Mouse (Mus musculus): ENCODE measurements around the gene Tuba1a. TPM values are rescaled to one million over a fixed set of nuclear protein-coding genes. Genes with fewer than 3 reads are reported as not detected.
"Not testable (repeated sequence)": the region's sequence is repeated elsewhere in the genome, so short reads cannot be mapped to it uniquely, and the experiment has no call there.

The Tuba1a gene
- total RNA-seq, 2 experiments from 2014 or later, result 2,120 to 2,322 TPM

GRCm38 (mm10) chr15:98957475-98957874 lies 4.0 kb upstream of the Tuba1a start:
- no peak for DNase-seq (ENCODE audit: low spot score in 2 of 2)

DNA sequence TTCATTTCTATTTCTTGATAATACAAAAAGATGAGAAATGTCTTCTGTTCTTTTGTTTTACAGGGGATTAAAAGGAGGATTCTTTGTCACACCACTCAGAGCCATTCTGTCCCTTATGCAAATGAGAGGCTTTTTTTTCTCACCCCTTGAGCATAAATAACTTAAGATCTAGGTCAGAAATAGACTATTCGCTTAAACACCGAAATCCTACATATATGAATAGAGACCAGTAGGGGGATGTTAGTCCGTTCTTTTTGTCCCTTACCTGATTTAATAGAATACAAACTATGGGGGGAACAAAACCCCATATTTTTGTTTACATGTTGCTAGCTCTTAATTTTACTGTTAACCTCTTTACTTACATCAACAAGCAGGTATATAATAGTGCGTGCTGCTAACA lies 2.5 kb upstream of the Tuba1a start:
- no peak for DNase-seq (ENCODE audit: low spot score in 2 of 2)

DNA sequence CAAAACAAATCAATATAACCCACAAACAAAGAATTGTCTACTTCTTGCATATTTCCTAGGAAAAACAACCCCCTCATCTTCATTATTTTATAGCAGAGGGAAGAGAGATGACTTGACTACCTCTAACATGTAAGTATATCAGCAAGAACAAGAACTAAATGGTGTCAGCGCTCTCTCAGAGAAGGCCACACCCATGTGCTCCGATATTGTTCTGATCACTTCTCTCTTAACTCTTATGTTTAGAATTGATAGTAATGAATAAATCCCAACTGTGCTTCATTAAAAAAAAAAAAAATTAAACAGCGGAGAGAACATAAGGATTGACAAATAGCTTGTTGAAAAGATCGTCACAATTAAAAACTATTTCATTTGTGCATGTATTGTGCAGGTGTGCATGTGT lies 1.8 kb upstream of the Tuba1a start:
- no peak for DNase-seq (ENCODE audit: low spot score in 2 of 2)

DNA sequence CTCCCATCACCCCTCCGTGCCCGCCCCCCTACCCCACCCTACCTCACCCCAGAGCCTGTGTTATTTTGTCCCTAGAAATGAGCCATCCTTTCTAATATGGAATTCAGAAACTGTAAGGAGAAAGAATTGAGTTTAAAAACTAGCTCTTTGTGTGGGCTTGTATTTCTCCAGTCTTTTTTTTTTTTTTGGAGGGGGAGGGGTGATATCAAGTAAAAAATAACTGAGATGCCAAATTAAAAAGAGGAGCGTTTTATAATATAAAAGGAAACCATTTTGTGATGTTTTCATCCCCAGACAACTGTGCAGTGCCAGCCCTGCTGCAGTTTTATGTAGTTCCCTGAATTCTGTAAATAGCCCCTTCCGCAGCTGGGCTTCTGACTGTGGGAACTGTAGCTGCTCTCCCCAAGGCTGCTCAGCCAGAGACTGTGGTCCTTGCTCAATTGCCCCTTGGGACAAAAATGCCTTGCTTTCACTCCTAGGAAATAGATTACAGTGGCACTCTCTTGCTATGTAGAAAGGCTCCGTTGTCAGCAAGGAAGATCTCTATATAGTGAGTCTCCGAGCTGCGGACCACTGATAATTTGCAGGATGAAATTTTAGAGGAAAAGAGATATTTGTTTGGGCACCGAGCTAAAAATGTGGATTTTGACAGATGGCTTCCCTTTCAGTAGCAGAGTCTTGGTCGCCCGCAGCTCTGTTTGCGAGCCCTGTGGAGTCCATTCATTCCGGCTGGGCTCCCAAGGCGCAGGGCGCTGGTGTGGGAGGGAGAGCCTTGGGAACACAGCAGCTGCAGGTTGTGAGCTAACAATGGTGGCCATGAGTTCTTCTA lies 1.1 kb upstream of the Tuba1a start:
- peak; percentile 59 to 65 for DNase-seq (ENCODE audit: low spot score in 2 of 2)

GRCm38 (mm10) chr15:98952751-98953400 lies 627 bp downstream of the Tuba1a start:
- peak; percentile 39 to 61 for DNase-seq (ENCODE audit: low spot score in 2 of 2)

- no peak for DNase-seq (ENCODE audit: low spot score in 2 of 2)
These were observed 1.4 kb downstream of the Tuba1a start for GRCm38 (mm10) chr15:98952063-98952455.

DNA sequence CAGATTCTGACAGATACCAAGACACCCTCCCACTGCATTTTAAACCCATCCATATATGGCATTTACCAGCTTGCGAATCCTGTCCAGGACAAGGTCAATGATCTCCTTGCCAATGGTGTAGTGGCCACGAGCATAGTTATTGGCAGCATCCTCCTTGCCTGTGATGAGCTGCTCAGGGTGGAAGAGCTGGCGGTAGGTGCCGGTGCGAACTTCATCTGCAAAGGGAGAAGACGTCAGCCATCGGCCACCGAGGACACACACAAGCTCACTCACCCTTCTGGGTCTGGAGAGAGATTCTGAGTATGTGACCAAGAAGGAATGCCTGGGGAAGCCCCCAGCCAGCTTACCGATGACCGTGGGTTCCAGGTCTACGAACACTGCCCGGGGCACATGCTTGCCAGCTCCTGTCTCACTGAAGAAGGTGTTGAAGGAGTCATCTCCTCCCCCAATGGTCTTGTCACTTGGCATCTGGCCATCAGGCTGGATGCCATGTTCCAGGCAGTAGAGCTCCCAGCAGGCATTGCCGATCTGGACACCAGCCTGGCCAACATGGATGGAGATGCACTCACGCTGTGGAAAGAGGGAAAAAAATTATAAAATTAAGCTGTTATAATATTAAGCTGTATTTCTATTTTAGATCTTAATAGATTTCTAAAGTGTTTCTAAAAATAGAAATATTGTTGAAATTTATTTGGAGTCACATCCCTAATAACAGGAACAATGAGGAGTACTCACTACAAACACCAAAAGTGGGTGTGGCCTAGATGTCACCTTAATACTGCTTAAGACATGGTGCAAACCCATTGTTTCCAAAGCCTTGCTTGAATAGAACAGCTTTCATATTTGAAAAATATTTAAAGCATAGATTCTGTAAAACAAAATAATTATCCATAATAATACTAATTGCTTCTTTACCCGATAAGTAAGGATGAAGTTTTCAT lies 2.1 kb downstream of the Tuba1a start:
- not testable (repeated sequence) for DNase-seq (ENCODE audit: low spot score in 2 of 2)

GRCm38 (mm10) chr15:98949607-98949892 lies 4.0 kb downstream of the Tuba1a start:
- DNase-seq (ENCODE audit: low spot score in 2 of 2), result no peak

DNA sequence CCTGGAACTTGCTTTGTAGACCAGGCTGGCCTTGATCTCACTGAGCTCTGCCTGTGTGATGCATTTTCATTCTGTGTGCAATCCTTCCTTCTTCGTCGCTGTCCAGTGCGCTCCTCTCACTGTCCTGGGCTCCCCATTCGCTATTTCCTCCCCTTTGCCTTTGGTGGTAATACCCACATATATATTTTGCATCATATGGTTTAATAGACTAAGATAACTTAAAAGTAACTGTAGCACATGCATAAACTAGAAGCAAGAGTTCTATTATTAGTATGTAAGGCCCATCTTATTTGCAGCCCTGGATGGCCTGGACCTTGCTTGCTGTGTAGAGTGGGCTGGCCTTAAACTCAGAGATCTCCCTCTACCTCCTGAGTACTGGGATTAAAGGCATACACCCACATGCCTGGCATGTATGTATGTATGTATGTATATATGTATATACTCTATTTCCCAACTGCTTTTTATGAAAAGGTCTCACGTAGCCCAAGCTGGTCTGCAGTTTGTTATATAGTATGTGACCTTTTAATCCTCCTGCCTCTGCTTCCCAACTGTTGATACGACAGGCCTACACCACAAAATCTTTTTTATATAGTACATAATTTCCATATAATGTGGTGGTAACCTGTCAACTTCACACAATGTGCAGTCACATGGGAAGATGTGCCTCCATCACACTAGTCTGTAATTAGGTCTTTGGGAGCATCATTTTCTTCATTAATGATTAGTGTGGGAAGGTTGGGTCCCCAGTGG lies 4.5 kb downstream of the Tuba1a start:
- no peak for DNase-seq (ENCODE audit: low spot score in 2 of 2)

GRCm38 (mm10) chr15:98948382-98948781 lies 5.1 kb downstream of the Tuba1a start:
- DNase-seq (ENCODE audit: low spot score in 2 of 2), result no peak

- no peak for DNase-seq (ENCODE audit: low spot score in 2 of 2)
These were observed 5.6 kb downstream of the Tuba1a start for GRCm38 (mm10) chr15:98947884-98948283.

GRCm38 (mm10) chr15:98943133-98943532 lies 10.4 kb downstream of the Tuba1a start:
- DNase-seq (ENCODE audit: low spot score in 2 of 2), result no peak

- no peak for DNase-seq (ENCODE audit: low spot score in 2 of 2)
These were observed 11.4 kb downstream of the Tuba1a start for GRCm38 (mm10) chr15:98942081-98942480.

DNA sequence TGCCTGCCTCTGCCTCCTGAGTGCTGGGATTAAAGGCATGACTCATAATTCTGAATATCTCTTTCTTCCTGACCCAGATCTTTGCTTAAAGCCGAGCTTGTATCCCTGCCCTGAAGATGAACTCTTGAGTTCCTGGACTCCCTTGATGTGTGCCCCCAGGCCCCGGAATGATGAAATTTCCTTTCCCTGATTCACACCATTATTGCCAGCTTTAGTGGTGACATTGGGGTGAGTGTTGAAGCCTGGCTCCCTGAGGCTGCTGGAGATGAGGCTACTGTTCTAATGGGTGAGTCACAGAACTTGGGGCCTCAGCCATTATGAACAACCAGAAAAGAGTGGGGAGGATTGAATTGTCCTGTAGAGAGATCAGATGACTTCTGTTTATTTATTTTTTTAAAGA lies 12.0 kb downstream of the Tuba1a start:
- DNase-seq (ENCODE audit: low spot score in 2 of 2), result no peak

DNA sequence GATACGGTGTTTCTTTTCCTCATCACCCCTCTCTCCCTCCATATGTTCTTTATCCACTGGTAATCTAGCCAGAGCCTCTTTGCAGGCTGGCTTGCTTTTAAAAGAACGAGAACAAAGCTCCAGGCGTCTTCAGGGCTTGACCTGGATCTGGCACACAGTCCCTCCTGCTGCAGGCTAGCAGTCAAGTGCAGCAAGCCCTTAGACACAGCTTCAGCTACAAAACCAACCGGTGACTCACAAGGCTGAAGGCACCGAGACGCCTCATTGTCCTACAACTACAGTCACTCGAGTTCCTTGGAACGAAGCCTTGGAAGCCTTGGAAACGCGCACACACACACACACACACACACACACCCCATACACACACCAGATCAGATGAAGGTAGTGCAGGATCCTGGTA lies 12.7 kb downstream of the Tuba1a start:
- no peak for DNase-seq (ENCODE audit: low spot score in 2 of 2)

DNA sequence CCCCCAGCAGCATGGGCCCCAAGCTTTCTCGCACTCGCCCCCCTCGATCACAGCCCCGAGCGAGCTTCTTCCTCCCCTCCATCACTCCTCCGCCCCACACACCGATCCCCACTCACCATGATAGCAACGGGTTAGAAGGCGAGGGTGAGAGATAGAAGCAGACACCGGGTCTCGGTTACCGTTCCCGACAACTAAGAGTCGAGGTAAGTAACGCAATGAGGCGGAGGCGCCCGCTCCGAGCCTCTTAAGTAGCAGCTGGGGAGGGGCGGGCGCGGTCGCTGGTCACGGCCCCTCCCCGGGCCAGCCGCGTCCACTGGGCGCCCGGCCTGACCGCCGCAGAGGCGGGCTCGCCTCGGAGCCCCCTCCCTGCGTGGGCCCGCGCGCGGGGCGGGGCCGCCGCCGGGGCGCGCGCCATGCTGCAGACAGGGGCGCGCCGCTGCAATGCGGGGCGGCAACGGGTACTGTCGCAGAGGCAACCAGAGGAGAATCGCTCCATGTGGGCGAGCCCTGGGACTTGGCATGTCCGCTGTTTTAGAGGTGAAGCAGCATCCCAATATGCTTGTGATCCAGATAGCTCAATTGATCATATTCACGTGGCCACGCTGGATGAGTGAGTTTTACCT lies 19.2 kb downstream of the Tuba1a start, which contains the start of gene Tuba1b:
Gene Tuba1b, minus strand, starts transcription at position 349 of the 623 bp plus-strand sequence.
- peak; percentile 85 to 91 for DNase-seq (ENCODE audit: low spot score in 2 of 2)

DNA sequence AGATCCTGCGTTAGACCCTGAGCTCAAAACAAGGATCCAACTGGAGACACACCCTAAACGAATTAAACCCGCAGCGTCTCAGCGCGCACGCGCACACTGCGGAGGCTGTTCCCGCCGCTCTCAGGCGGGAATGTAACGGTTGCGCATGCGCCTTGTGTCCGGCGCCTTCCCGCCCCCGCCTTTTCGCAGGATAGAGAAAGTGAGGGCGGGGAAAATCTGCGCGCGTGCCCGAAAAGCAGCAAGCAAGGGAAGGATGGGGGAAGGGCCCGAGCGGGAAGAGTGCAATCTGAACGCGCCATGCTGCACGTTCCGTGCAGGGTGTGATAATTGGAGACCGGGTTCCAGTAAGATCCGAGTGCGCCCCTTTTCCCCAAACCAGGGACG lies 19.7 kb downstream of the Tuba1a start:
- peak; percentile 91 to 97 for DNase-seq (ENCODE audit: low spot score in 2 of 2)

DNA sequence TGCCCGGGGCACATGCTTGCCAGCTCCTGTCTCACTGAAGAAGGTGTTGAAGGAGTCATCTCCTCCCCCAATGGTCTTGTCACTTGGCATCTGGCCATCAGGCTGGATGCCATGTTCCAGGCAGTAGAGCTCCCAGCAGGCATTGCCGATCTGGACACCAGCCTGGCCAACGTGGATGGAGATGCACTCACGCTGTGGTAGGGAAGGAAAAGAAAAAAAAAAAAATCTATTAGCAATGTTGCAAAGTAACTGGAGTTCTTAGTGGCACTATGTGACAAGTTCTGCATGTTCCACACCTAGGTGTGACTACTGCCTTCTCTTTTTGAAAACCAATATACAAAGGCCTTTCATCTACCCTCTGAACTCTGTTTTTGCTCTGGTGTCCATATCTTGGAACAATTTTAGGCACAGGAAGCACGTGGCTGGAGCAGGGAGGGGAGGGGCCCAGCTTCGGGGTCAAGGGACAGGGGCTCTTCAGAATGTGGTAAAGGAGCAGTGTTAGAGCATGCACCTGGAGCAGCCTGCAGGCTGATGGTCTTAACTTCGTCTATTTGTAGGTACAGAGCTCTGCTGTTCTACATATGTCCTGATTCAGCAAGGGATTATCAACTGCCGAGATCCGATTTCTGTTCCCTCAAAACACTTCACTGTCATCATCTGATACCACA lies 20.4 kb downstream of the Tuba1a start:
- not testable (repeated sequence) for DNase-seq (ENCODE audit: low spot score in 2 of 2)

- no peak for DNase-seq (ENCODE audit: low spot score in 2 of 2)
These were observed 22.5 kb downstream of the Tuba1a start for GRCm38 (mm10) chr15:98930998-98931397.

All from layer of hippocampus, postnatal 14 days (tissue).